Mouse (Mus musculus) layer of hippocampus, adult 18-20 months (tissue): ENCODE measurements at regions not wholly inside any gene's neighbourhood (a gene's known extent, or its start where the extent isn't known, plus 50 kb on each side); places are given as distances from the start of the nearest gene placed in this dataset.
A peak's percentile ranks its signal among the peaks of the same experiment; 100 is the strongest.
"Not testable (repeated sequence)": the region's sequence is repeated elsewhere in the genome, so short reads cannot be mapped to it uniquely, and the experiment has no call there.

ENCODE experiments used
- DNase-seq, 2 experiments: peaks; one replicate each; pipeline ENCODE4 v3.0.0; 2022; ENCODE audit warnings: low spot score in 2 of 2

- no peak for DNase-seq
These were observed 203.4 kb upstream of the 2610301B20Rik start for GRCm38 (mm10) chr4:10670846-10671428.

DNA sequence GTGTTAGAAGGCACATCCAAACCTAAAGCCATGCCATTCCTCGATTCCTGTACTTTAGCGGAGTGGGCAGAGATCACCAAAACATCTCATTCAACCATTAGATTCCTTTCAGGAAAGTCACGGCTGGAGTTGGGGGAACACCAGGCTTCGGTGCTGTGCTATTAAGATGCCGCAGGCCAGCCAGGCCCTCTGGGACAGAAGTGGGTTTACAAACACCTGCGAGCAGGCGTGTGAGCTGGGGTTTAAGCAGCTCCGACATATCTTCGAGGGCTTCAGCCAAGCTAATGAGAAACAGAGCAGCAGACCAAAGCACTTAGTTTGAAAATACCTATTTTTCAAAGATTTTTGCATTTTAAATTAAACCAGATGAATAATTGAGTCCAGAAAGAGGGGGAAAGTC is 183.2 kb upstream of the 2610301B20Rik start:
- no peak for DNase-seq

DNA sequence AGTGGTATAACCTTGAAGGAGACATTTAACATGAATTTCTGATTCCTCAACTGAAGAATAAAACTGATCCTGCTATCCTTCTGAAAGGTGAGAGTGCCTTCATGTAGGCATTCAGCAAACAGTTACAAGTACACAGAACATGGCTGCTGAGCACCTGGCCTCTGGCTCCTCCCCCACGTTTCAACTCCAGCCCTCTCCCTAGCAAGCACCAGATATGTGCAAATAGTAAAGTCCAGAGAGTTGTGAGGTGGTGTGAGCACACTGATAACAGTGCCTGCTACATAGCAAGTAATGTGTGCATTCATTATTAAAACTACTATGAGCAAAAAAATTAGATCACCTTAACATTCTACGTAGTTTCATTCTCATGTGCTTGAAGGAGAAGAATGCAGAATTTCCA is 181.4 kb upstream of the 2610301B20Rik start:
- no peak for DNase-seq

- no peak for DNase-seq
These were observed 180.7 kb upstream of the 2610301B20Rik start for GRCm38 (mm10) chr4:10693446-10694105.

DNA sequence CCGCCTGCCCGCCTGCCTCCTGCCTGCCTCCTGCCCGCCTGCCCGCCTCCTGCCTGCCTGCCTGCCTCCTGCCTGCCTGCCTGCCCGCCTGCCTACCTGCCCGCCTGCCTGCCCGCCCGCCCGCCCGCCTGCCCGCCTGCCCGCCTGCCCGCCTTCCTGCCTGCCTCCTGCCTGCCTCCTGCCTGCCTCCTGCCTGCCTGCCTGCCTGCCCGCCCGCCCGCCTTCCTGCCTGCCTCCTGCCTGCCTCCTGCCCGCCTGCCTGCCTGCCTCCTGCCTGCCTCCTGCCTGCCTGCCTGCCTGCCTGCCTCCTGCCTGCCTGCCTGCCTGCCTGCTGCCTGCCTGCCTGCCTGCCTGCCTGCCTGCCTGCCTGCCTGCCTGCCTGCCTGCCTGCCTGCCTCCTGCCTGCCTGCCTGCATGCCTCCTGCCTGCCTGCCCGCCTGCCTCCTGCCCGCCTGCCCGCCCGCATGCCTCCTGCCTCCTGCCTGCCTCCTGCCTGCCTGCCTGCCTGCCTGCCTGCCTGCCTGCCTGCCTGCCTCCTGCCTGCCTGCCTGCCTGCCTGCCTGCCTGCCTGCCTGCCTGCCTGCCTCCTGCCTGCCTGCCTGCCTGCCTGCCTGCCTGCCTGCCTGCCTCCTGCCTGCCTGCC is 180.1 kb upstream of the 2610301B20Rik start:
- DNase-seq, result not testable (repeated sequence)

- no peak for DNase-seq
These were observed 177.0 kb upstream of the 2610301B20Rik start for GRCm38 (mm10) chr4:10697225-10697836.

- no peak for DNase-seq
These were observed 175.7 kb upstream of the 2610301B20Rik start for GRCm38 (mm10) chr4:10698637-10699036.

DNA sequence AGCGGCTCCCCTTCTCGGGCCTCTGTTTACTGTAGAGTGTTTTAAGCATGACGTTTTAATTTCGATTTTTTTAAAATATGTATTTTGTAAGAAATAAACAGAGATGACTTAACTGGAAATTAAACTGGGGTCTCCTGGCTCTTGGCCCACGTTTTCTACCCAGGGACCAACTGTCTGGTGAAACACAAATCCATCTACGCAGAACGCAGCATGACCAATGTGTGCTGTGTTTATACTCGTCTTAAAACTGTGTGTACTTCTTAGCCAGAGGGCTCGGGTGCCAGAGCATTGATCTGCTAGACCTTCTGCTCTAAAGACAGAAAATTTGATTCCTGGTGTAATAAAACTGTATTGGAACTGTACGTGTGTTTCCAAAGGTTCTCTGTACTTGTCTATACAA is 172.8 kb upstream of the 2610301B20Rik start:
- DNase-seq, result no peak

DNA sequence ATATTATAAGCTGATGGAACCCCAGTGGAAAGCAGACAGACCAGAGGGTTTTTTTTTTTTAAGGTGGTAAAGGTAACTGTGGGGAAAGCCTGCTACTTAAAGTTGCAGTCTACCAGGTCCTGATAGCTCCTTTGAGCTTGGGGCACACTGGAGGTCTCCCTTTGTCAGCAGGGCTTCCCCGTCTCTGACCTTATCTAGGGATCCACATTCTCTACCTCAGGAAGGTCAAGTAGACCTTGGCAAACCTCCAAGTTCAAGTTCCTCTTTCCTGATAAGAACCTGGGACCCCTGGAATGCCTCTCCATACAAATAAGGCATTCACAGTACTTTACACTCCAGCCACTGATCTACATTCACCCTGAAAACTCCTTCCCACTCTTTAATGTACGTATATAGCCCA is 171.1 kb upstream of the 2610301B20Rik start:
- no peak for DNase-seq

- no peak for DNase-seq
These were observed 167.2 kb upstream of the 2610301B20Rik start for GRCm38 (mm10) chr4:10707016-10707657.

DNA sequence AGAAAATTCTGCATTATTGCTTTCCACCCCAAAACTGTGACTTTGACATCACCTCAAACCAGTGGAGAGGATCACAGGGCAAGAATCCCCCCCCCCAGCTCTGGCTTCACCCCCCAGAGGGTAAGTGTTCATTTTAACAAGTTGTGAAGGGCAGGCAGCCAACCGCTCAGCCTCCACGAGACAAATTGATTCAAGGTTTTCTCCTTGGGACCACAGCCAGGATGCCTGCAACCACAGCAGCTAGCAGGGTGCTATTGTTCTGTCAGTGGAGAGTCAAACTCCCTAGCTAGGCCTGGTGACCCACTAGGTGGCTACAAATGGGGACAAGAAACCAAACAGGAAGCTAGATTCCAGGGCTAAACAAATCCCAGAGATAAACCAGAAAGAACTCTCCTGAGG is 166.6 kb upstream of the 2610301B20Rik start:
- peak in 1 of 2 experiments; percentile 13 for DNase-seq

GRCm38 (mm10) chr4:10711939-10712533 is 162.3 kb upstream of the 2610301B20Rik start:
- DNase-seq, result no peak

DNA sequence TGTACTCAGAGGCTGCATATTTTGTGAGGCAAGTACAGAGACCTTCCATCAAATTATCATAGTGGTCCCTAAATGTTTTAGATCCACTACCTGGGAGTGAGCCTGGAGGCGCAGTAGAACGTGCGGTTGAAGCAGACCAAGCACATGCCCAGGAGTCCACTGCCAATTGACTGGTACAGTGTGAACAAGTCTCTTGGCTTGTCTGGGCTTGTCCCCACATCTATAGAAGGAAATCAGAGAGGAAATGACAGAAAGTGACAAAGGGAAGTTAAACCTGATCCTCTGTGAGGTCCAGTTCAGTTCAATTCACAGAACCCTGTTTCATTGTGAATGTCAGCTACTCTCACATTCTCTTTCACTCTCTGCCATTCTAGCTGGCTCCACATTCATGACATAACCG is 151.0 kb upstream of the 2610301B20Rik start:
- DNase-seq, result no peak

DNA sequence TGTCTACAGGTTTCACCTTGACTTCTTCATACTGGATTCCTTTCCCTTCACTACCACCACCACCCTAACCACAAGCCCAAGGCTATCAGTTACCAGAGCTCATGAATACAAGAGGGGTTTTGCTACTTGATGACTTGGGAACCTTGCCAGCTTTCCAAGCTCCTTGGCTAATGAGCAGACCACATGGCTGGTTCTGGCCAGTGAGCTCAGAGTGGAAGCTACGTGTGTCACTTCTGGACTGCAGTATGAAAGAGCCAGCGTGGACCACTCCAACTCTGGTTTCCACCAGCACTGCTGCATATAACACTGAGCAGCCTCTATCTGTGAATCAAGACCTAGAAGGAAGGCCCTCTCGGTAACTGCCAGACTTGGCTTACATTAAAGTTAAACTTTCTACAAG is 146.4 kb upstream of the 2610301B20Rik start:
- no peak for DNase-seq

DNA sequence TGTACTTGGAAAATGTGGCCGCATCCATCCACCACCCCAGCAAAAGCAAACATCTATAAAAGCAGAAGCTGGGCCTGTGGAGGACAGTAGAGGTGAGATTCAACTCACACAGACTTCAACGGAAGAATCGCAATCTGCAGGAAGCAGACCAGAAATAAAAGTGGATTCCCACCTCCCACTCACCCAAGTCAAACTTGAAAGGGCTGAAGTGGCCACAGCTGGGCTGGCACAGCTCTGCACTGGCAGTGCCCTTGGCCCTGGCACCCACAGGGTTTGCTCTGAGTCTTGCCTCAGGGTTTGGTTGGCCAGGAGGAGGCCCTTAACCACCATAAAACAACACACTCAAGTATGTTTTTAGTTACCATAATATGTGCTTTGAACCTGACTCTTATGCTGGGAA is 129.1 kb upstream of the 2610301B20Rik start:
- DNase-seq, result no peak

DNA sequence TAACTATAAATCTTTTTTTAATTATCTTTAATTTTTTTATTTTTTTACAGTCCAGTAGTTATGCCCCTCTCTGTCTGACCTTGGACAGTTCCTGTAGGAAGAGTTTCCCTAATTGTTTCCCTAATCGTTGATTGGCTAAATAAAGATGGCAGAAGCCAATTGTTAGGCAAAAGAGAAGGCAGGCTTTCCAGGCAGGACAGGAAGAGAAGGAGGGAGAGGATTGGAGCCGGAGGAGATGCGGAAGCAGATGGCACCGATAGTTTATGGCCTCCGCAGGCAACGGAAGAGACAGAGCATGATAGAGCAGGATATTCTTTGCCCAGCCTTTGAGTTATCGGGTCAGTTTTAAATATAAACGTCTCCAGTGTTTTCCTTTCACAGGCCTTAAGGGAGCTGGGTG is 125.5 kb upstream of the 2610301B20Rik start:
- no peak for DNase-seq

DNA sequence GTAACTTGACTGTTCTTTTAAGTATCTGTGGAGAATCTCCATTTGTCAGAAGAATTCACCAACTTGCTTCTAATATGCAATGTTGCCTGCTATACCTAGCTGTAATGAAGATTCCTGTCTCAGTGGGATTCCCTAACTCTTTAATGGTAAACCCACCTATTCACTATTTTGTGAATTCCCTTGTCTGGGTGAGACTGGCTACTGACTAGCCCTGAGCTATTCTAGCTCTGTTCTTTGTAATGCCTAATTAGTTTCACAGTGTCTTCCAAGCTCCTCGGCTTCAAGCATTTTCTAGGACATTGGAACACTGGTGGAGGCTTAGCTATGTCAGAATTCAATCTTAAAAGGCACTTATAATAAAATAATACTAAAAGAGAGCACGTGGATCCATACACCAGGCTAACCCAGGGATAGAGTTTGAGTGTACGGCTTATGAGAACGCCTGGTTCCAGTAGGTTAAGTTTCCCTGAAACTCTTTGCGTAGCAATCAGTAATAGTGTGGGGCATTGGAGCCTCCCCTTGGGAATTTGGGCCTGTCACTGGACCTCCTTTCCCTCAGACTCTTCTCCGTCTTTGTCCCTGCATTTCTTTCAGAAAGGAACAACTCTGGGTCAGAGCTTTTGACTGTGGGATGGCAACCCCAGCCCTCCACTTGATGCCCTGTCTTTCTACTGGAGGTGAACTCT is 123.8 kb upstream of the 2610301B20Rik start:
- not testable (repeated sequence) for DNase-seq

- DNase-seq, result no peak
These were observed 121.1 kb upstream of the 2610301B20Rik start for GRCm38 (mm10) chr4:10753176-10753575.

DNA sequence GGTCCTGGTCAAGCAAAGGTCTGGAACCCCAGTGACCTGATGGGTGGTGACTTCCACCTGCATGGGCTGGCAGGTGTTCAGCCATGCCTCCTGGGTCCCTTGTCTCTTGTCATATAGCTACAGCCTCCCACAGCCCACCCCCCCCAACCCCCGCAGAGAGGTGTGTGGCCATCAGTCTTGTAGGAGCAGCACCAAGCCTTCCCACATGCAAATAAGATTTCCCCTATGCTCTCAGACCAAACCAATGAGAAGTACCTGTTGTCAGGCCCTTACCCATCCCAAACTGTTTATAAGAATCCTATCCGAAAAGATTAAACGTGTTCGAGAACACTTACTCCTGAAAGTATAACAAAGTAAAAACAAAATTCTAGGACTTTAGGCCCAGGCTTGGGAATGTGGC is 114.8 kb upstream of the 2610301B20Rik start:
- DNase-seq, result no peak

GRCm38 (mm10) chr4:10767676-10768075 is 106.6 kb upstream of the 2610301B20Rik start:
- DNase-seq, result no peak
